Mouse (Mus musculus) heart, adult 2 months (tissue): ENCODE results near the gene Aamdc.

Experiments used
- CTCF ChIP-seq: fragments of 200-600 bp; IDR thresholded peaks from 2 replicates; pipeline ENCODE4 v1.8.1; 2022; ENCODE audit warnings: antibody characterized with exemption, mild to moderate bottlenecking, moderate library complexity
- POLR2A ChIP-seq: fragments of 200-500 bp; IDR thresholded peaks from 2 replicates; pipeline ENCODE4 v1.6.1; 2011; ENCODE audit warnings: mild to moderate bottlenecking, low read depth, low read length, control low read depth; ENCODE audit not compliant: insufficient read depth

- TF ChIP-seq POLR2A (no peak), CTCF (no peak)
Measured at GRCm38 (mm10) chr7:97598548-97598947, 19.3 kb upstream of the Aamdc start.
